Mouse (Mus musculus) forebrain, embryonic 12.5 days (tissue): ENCODE measurements at regions not wholly inside any gene's neighbourhood (a gene's known extent, or its start where the extent isn't known, plus 50 kb on each side); places are given as distances from the start of the nearest gene placed in this dataset.

Experiments
- ATAC-seq: fragments of 200-750 bp; cut with Nextera tagmentation; 2 replicates; pipeline ENCODE4 v1.8.0; 2017; ENCODE audit warnings: moderate TSS enrichment; ENCODE audit not compliant: low FRiP score
- H3K27ac ChIP-seq: fragments of 300-500 bp; sonication (generic); 2 replicates; pipeline ENCODE4 v1.5.1; 2016; ENCODE audit warnings: mild to moderate bottlenecking
- H3K27me3 ChIP-seq: fragments of 300-500 bp; sonication (generic); 2 replicates; pipeline ENCODE4 v1.6.1; 2016; ENCODE audit warnings: mild to moderate bottlenecking
- H3K36me3 ChIP-seq: fragments of 300-500 bp; sonication (generic); replicated peaks from 2 replicates; pipeline ENCODE4 v1.6.1; 2016; ENCODE audit warnings: mild to moderate bottlenecking
- H3K4me1 ChIP-seq: fragments of 300-500 bp; sonication (generic); 2 replicates; pipeline ENCODE4 v1.6.1; 2016
- H3K4me2 ChIP-seq: fragments of 300-500 bp; sonication (generic); 2 replicates; pipeline ENCODE4 v1.6.1; 2016; ENCODE audit warnings: mild to moderate bottlenecking, moderate library complexity
- H3K4me3 ChIP-seq: fragments of 300-500 bp; sonication (generic); replicated peaks from 2 replicates; pipeline ENCODE4 v1.5.1; 2016; ENCODE audit warnings: mild to moderate bottlenecking
- H3K9ac ChIP-seq: fragments of 300-500 bp; sonication (generic); 2 replicates; pipeline ENCODE4 v1.6.1; 2016; ENCODE audit warnings: mild to moderate bottlenecking
- H3K9me3 ChIP-seq: fragments of 300-500 bp; sonication (generic); 2 replicates; pipeline ENCODE4 v1.6.1; 2016
- WGBS: fragments of 180-500 bp; shearing (Covaris S2); methylation state at CpG from one replicate; pipeline ENCODE4 v1.1.7; 2016; 5-methylcytosine and 5-hydroxymethylcytosine counted together

- no peak for ATAC-seq
- Histone ChIP-seq H3K4me1 (peaks cover 23% of the 10 kb centered on the region), H3K27ac (peak overlapping the region; percentile 25; the same call in 1 of the 2 replicates), H3K36me3 (no peaks in the 10 kb centered on the region), H3K9ac (no peak overlapping the region), H3K9me3 (no peaks in the 10 kb centered on the region), H3K27me3 (peaks cover 50% of the 10 kb centered on the region), H3K4me3 (no peak overlapping the region), H3K4me2 (no peak overlapping the region)
- WGBS, result 15% methylated on average over 5 of the region's 5 CpGs
Measured at GRCm38 (mm10) chr7:69988704-69989103, 377.8 kb downstream of the Nr2f2 start.

DNA sequence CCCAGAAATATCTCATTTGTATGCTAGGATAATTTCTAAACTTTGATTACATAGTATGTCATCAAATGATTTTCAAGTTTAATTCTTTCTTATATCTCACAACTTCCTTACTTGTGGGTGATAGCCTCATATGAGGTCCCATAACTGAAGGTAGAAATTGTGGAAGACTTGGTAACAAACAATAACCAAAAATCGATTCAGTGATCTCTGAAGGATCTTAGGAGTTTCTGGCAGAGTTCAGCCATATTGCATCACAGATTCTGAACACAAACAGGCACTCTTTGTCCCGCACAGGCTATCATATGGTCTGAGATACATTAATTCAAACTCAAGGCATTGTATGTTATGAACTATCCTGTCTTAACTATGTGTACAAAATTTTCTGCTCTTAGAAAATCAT, 385.2 kb downstream of the Nr2f2 start:
- no peak for ATAC-seq
- no peak overlapping the region for H3K4me3 ChIP-seq

GRCm38 (mm10) chr7:69976369-69976768, 390.2 kb downstream of the Nr2f2 start:
- Histone ChIP-seq H3K4me2 (no peak overlapping the region), H3K9me3 (no peaks in the 10 kb centered on the region), H3K4me3 (no peak overlapping the region), H3K4me1 (no peaks in the 10 kb centered on the region), H3K27ac (no peak overlapping the region), H3K36me3 (no peaks in the 10 kb centered on the region), H3K27me3 (peaks cover 8% of the 10 kb centered on the region; the same call in 1 of the 2 replicates), H3K9ac (no peak overlapping the region)
- WGBS, result 77% methylated on average over 3 of the region's 3 CpGs
- ATAC-seq, result no peak

More for the DNA sequence above, 385.2 kb downstream of the Nr2f2 start:
- Histone ChIP-seq H3K27me3 (0 out of 2 replicates have a peak, but pooled peaks cover 4% of the 10 kb centered on the region), H3K9ac (no peak overlapping the region), H3K36me3 (no peaks in the 10 kb centered on the region), H3K9me3 (no peaks in the 10 kb centered on the region), H3K4me1 (no peaks in the 10 kb centered on the region), H3K4me2 (no peak overlapping the region), H3K27ac (no peak overlapping the region)
- 87% methylated on average over 2 of the region's 2 CpGs for WGBS

DNA sequence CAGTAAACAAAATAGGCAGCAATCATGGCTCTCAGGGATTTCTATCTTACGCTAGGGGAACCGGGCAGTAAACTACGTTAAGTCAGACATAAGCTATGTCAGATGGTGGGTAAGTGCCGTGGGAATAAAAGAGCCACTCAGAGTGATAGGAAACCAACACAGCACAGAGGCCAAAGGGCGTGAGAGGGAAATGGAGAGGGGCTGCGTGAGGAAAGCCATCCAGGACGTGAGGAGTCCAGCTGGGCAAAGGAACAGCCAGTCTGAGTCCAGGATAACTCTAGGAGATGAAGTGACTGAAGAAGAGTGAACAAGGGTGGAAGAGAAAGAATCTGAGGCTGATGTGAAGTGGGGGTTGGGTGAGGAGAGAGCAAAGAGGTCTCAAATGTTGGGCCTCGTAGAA, 402.5 kb downstream of the Nr2f2 start:
- peaks cover 18% of the 10 kb centered on the region for H3K27me3 ChIP-seq
- no peak for ATAC-seq

DNA sequence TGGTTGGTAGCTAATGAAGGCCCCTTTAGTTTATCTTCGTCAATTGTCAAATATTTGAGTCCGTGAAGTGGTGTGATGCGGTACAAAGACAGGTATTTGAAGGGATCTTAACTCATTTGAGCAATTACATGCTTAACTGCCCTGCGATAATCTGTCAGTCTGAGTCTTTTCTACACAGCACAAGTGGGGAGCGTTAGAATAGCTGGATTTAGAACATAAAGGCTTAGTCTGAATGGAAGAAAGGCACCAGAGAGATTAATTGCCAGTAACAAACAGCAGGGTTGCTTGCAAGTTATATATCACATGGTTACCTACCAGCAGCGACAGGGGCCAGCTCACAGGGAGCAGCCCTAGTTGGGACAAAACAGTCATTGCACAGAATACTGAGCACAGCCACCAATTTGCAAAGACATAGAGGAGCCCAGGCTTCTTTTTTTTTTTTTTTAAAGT, 416.3 kb downstream of the Nr2f2 start:
- peak; percentile 92 for ATAC-seq
- H3K36me3 ChIP-seq, result no peaks in the 10 kb centered on the region
- peaks cover 17% of the 10 kb centered on the region for H3K4me1 ChIP-seq
- H3K4me3 ChIP-seq, result no peak overlapping the region
- H3K9ac ChIP-seq, result no peak overlapping the region
- no peaks in the 10 kb centered on the region for H3K9me3 ChIP-seq
- H3K27me3 ChIP-seq, result peaks cover 58% of the 10 kb centered on the region
- H3K27ac ChIP-seq, result peak overlapping the region; percentile 77
- 4% methylated on average over 6 of the region's 6 CpGs for WGBS
- peak overlapping the region; percentile 31 for H3K4me2 ChIP-seq

More for the DNA sequence above, 402.5 kb downstream of the Nr2f2 start:
- Histone ChIP-seq H3K4me3 (no peak overlapping the region), H3K9me3 (no peaks in the 10 kb centered on the region), H3K36me3 (no peaks in the 10 kb centered on the region), H3K4me2 (no peak overlapping the region), H3K9ac (no peak overlapping the region), H3K27ac (no peak overlapping the region), H3K4me1 (no peaks in the 10 kb centered on the region)
- WGBS, result 78% methylated on average over 8 of the region's 8 CpGs

DNA sequence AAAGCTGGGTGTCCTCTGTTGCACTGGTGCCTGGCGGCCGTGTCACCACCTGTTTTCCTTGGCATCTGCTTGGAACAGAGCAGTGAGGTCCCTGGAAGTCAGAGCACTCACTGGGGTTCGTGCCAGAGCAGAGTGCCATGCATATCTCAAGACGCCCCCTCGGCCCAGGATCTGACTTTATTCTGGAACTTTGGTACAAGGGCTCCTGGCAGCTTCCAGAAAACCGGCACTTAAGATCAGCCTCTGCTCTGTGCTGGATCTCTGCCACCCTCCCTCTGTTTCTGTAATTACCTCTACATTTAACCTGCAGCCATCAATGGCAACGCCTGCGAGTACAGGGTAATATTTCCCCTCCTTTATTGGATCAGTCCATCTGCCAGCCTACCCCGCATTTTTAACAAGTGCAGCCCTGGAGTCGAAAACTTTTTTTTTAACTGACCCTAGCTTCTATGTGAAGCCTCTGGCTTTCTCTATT, 416.9 kb downstream of the Nr2f2 start:
- Histone ChIP-seq H3K4me1 (peaks cover 17% of the 10 kb centered on the region), H3K36me3 (no peaks in the 10 kb centered on the region), H3K27me3 (peaks cover 55% of the 10 kb centered on the region), H3K4me3 (no peak overlapping the region), H3K4me2 (peak overlapping the region; percentile 31), H3K9me3 (no peaks in the 10 kb centered on the region), H3K9ac (no peak overlapping the region), H3K27ac (peak overlapping the region; percentile 77)
- WGBS, result 11% methylated on average over 10 of the region's 10 CpGs
- ATAC-seq, result peak; percentile 61

GRCm38 (mm10) chr7:69946396-69946795, 420.1 kb downstream of the Nr2f2 start:
- ATAC-seq, result no peak
- WGBS, result 84% methylated on average over 3 of the region's 3 CpGs
- H3K27me3 ChIP-seq, result peaks cover 41% of the 10 kb centered on the region

DNA sequence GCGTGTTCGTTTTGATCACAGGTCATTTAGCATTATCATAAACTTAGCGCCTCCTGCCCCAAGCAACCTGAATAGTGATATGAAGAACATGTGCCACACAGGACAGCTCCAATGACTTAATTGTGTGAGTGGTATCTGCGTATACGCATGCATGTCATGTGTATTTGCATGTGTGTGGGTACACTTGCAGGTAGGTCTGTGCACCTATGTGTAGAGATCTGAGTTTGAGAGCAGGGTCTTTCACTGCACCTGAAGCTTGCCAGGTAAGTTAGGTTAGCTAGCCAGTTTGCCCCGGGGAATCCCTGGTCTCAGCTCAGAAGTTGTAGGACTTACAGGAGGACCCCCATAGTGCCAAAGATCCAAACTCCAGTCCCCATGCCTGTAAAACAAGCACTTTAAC, 424.7 kb downstream of the Nr2f2 start:
- WGBS, result 95% methylated on average over 6 of the region's 6 CpGs
- Histone ChIP-seq H3K9me3 (no peaks in the 10 kb centered on the region), H3K9ac (no peak overlapping the region), H3K4me2 (no peak overlapping the region), H3K36me3 (no peaks in the 10 kb centered on the region), H3K27ac (no peak overlapping the region), H3K4me1 (no peaks in the 10 kb centered on the region), H3K27me3 (peaks cover 41% of the 10 kb centered on the region), H3K4me3 (no peak overlapping the region)
- ATAC-seq, result no peak

More at GRCm38 (mm10) chr7:69946396-69946795, 420.1 kb downstream of the Nr2f2 start:
- H3K4me2 ChIP-seq, result no peak overlapping the region
- no peaks in the 10 kb centered on the region for H3K36me3 ChIP-seq
- no peaks in the 10 kb centered on the region for H3K9me3 ChIP-seq
- H3K4me3 ChIP-seq, result no peak overlapping the region
- no peak overlapping the region for H3K27ac ChIP-seq
- H3K9ac ChIP-seq, result no peak overlapping the region
- H3K4me1 ChIP-seq, result peaks cover 17% of the 10 kb centered on the region

DNA sequence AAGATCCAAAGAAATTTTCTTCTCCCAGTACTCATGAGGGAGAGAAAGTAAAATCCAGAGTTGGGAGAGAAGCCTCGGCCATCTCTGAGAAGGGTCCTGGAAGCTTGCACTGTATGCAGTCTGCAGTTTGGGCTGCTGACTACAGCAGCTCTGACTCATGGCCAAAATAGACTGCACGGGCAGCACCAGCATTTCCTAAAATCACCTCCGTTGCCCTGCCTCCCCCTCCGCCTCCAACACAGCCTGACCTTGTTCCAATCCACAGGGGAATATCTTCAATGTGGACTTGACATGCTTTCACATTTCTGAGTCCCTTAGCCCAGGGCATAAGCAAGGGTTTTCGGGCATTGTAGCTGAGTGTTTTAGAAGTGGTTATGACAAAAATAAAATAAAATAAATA, 441.3 kb downstream of the Nr2f2 start:
- Histone ChIP-seq H3K36me3 (no peaks in the 10 kb centered on the region), H3K4me2 (no peak overlapping the region), H3K27me3 (no peaks in the 10 kb centered on the region), H3K9me3 (no peaks in the 10 kb centered on the region), H3K4me1 (no peaks in the 10 kb centered on the region), H3K4me3 (no peak overlapping the region), H3K9ac (no peak overlapping the region), H3K27ac (no peak overlapping the region)
- no peak for ATAC-seq
- WGBS, result 91% methylated on average over 5 of the region's 5 CpGs

DNA sequence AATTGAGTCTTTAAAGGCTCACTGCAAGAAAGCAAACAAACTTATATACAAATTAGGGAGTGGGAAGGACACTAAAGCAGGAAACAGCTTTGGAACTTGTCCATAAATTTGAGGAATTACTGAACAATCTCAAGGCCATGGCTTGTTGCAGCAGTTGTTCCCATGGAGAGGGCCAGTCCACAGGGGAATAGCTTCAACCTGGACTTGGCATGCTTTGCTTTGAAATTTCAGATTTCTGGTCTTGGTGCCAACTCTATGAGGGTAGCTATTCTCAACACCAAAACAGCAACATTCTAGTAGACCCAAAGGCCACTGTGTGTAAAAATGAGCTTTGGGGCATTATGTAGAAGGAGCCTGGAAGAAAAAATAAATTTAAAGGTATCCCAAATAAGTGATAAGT, 442.0 kb downstream of the Nr2f2 start:
- Histone ChIP-seq H3K4me3 (no peak overlapping the region), H3K9me3 (no peaks in the 10 kb centered on the region), H3K9ac (no peak overlapping the region), H3K4me1 (no peaks in the 10 kb centered on the region), H3K4me2 (no peak overlapping the region), H3K27me3 (no peaks in the 10 kb centered on the region), H3K36me3 (no peaks in the 10 kb centered on the region), H3K27ac (no peak overlapping the region)
- no peak for ATAC-seq

- H3K27me3 ChIP-seq, result 0 out of 2 replicates have a peak, but pooled peaks cover 1% of the 10 kb centered on the region
- no peak overlapping the region for H3K27ac ChIP-seq
- no peak overlapping the region for H3K4me2 ChIP-seq
- WGBS, result 81% methylated on average over 4 of the region's 4 CpGs
- no peaks in the 10 kb centered on the region for H3K36me3 ChIP-seq
- H3K9ac ChIP-seq, result no peak overlapping the region
- no peak for ATAC-seq
- H3K9me3 ChIP-seq, result no peaks in the 10 kb centered on the region
- H3K4me1 ChIP-seq, result no peaks in the 10 kb centered on the region
- no peak overlapping the region for H3K4me3 ChIP-seq
Measured at GRCm38 (mm10) chr7:69911760-69912159, 454.8 kb downstream of the Nr2f2 start.

GRCm38 (mm10) chr7:69890503-69891061, 476.0 kb downstream of the Nr2f2 start:
- WGBS, result 44% methylated on average over 9 of the region's 9 CpGs
- peak; percentile 75; the same call in 1 of the 2 replicates for ATAC-seq

DNA sequence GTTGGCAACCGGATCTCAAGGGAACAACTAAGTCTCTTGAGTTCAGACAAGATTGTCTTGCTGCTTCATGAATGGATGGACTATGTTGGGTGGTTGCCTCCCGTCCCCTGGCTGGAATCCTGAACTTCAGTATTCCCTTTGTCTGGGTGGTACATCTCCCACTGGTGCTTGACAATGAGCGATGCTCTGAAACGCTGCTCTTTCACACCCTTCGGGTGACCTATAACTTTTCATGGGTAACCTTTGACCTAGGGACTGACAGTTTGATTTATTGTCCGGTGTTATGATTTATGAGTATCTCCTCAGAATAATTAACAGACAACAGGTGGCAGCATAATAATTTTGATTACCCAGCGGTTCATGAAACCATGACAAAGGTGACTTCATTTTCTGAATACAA, 478.3 kb downstream of the Nr2f2 start:
- no peak overlapping the region for H3K27ac ChIP-seq
- no peaks in the 10 kb centered on the region for H3K9me3 ChIP-seq
- H3K4me3 ChIP-seq, result no peak overlapping the region
- H3K4me1 ChIP-seq, result peaks cover 14% of the 10 kb centered on the region
- 86% methylated on average over 7 of the region's 7 CpGs for WGBS
- no peak for ATAC-seq
- H3K27me3 ChIP-seq, result no peaks in the 10 kb centered on the region; the same call in 1 of the 2 replicates
- H3K9ac ChIP-seq, result no peak overlapping the region
- no peak overlapping the region for H3K4me2 ChIP-seq
- H3K36me3 ChIP-seq, result no peaks in the 10 kb centered on the region

More at GRCm38 (mm10) chr7:69890503-69891061, 476.0 kb downstream of the Nr2f2 start:
- no peak overlapping the region for H3K9ac ChIP-seq
- no peaks in the 10 kb centered on the region; the same call in 1 of the 2 replicates for H3K27me3 ChIP-seq
- no peak overlapping the region for H3K4me2 ChIP-seq
- H3K36me3 ChIP-seq, result no peaks in the 10 kb centered on the region
- H3K4me3 ChIP-seq, result no peak overlapping the region
- peak overlapping the region; percentile 56 for H3K27ac ChIP-seq
- peaks cover 14% of the 10 kb centered on the region for H3K4me1 ChIP-seq
- no peaks in the 10 kb centered on the region for H3K9me3 ChIP-seq
